Mouse (Mus musculus) neutrophil, adult 5-6 weeks (primary cell): ENCODE data around the gene Tfb1m. TPM values are rescaled to one million over a fixed set of nuclear protein-coding genes. Genes with fewer than 3 reads are reported as not detected.
A peak's percentile ranks its signal among the peaks of the same experiment; 100 is the strongest.

Experiments used
- ATAC-seq: fragments of 151-379, 151-347 bp; 2 replicates; pipeline ENCODE4 v1.8.0; 2017; ENCODE audit warnings: mild to moderate bottlenecking, moderate TSS enrichment; ENCODE audit not compliant: insufficient number of reproducible peaks, poor library complexity, low FRiP score, severe bottlenecking; ENCODE audit errors: extremely low read depth
- total RNA-seq: library from RNA; stranded (forward); fragments of 200-1000 nt; gene quantifications from 2 replicates; pipeline ENCODE4 v1.2.3, GENCODE M21; 2017

Tfb1m gene
- 7.4 and 8.2 TPM in 2 replicates for total RNA-seq

DNA sequence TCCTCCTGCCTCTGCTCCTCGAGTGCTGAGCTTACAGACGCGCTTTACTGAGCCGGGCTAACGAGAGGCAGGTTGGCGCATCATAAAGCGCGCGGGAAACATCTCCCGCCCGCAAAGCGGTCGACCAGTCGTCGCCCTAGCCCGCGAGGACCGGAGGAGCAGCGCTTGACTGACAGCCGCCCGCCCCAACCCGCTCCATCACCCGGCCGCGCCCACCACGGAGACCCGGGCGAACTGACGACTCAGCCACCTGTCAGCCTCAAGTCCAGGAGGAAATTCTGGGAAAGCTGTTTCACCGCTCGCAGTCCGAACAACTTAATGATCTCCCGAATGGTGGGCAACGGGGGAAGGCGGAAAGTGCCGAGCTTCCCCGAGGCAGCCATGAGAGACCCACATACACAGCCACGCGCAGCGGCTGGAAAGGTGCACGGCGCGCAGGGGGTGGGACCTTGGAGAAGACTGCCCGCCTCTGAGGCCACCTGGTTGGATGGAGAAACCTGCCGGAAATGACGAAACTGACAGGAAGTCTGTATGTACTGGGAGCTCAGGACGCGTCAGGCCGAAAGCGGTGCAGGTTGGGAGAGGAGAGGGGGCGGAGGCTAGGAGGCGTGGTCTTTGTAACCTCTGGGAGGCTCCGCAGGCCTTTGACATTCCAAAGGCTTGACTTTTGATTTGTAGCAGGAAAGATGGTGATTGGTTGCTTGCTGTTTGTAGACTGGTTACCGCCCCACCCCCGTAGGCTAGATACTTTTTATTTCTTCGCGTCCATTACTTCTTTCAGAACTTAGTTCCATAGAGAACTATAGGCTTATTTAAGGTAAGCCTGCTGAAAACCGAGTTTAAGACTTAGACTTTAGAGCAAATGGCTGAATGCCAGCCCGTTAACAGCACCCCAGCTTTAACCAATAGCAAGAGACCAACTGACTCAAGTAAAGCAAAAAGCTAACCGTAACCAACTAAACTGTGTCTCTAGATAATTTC is at the start of gene Tfb1m:
Gene Tfb1m, minus strand, starts transcription at position 451 of the 981 bp plus-strand sequence.
- peak; percentile 99 for ATAC-seq

- ATAC-seq, result no peak
These were observed 45.5 kb upstream of the Tfb1m start for GRCm38 (mm10) chr17:3602954-3603672.

DNA sequence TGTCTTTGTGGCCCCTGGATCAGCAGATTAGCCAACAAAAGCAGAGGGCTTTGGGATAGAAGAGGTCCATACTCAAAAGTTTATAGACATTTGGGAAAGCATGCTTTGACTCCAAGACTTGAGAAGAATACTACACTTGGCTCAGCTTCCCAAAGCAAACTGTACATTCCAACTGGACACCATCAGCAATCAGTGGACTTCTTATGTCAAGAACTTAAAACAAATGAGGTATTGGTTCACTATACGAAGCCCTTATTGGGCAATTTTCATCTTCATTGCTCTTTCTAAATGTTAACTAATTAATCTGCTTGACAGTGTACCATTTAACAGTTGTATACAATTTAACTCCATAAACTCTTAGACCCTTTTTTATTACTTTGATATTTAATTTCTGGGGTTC is 40.8 kb upstream of the Tfb1m start:
- ATAC-seq, result no peak

DNA sequence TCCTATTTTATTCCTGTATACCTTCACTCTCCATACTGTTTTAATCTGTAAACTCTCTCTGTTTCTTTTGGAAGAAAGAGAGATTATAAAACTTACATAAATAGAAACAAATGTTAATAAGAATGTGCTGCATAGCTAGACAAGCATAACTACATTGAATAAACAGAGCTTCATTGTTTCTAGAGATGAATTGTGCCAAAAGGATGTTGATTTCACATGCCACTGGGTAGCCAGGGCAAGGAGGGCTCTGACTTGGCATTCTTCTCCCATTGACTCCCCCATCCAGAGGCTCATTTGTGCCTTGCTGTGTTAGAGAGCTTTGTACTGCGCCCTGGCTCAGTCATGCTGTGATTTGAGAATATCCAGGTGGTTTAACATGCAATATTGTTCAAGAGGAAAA is 40.3 kb upstream of the Tfb1m start:
- no peak for ATAC-seq

DNA sequence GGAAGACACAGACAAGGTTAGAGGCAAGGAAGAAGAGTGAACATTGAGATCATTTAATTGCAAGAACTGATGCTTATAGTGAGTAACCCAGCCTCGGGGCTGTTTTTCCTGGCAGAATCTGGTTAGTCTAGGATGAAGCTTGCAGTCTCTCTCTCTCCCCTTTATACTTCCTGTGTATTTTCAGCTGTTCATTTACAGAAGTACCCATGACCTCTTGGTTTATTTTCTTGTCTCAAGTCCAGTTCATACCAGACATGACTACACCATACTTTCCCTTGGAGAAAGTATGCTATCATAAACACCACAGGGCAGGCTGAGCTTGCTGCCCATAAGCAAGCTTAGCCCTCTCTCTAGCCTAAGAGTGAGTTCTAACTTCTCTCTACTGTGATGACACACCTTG is 39.5 kb upstream of the Tfb1m start:
- ATAC-seq, result no peak

- ATAC-seq, result peak; percentile 33; the same call in 1 of the 2 replicates
These were observed 13.3 kb upstream of the Tfb1m start for GRCm38 (mm10) chr17:3570876-3571275.

GRCm38 (mm10) chr17:3562405-3562804 is 4.8 kb upstream of the Tfb1m start:
- ATAC-seq, result no peak

GRCm38 (mm10) chr17:3560534-3560933 is 3.0 kb upstream of the Tfb1m start:
- ATAC-seq, result no peak

DNA sequence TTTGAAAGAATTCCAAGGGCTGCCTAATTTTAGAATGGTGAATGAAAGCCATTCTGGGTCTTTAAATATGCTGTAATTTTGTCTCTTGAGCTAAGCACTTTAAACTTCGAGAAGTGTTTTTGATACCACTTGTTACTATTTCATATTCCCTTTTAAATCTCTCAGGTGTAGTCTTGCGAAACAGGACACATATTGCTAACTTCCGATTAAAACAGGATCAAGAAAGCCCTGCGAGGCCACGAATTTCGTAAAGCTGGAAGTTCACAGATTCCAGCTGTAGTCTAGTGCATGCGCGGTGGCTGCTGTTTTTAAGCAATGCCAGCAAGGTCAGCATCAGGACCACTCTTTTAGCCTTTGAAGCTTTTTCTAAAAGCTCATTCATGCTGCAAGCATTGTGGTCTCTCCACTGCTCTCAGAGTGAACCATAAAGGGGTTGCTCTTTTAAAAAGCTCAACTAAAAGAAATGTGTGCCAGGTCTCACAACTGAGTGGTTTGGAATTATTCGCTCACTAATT is 832 bp upstream of the Tfb1m start:
- no peak for ATAC-seq

DNA sequence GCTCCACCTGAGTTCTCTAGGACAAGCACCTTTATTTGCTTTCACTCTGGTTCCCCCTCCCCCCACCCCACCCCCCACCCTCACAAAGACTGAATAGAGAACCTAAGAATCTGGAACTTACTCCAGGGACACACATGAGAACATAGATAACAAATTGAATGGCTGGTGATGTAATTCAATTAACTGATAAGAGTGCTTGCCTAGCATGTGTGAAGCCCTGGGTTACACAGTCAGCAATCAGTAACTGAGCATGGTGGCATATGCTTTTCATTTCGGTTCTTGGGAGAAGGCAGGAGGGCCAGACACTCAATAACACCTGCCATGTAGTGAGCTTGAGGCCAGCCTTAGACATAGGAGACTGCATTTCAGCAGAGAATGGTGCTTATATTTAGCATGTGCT is 1.3 kb downstream of the Tfb1m start:
- ATAC-seq, result no peak

GRCm38 (mm10) chr17:3547725-3548124 is 9.9 kb downstream of the Tfb1m start:
- no peak for ATAC-seq

DNA sequence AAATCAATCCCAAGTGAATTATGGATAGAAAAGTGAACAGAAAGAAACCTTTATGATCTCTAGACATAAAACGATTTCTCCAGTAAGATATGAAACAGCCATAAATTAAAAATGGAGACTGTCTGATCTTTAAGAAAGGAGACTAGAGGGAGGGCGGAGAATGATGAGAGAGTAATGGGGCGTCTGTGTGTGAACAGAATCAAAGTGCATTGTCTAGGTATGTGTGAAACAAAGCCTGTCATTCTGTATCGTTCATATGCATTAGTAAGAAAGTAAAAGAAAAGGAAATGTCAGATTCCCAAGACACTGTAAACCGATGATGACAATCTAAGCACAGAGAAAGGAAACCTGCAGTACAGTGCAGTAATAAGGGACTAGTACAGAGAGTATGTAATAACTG is 16.5 kb downstream of the Tfb1m start:
- no peak for ATAC-seq

GRCm38 (mm10) chr17:3540304-3540703 is 17.3 kb downstream of the Tfb1m start:
- no peak for ATAC-seq

GRCm38 (mm10) chr17:3533425-3533824 is 24.2 kb downstream of the Tfb1m start:
- no peak for ATAC-seq

DNA sequence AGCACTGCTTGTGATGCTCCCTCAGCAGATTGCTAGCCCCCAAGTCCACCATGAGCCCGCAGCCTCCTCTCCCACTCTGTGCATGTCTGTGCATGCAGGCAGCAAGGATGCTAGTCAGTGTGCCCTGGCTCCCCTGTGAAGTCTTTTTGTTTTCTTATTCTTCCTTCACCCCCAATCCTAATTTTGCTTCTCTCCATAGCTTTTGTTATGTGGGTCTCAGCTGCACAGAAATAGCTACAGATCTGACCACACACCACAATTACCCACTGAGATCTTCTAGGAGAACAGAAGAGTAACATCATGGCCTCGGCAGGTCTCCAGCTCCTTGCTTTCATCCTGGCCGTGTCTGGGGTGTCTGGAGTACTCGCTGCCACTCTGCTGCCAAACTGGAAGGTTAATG is 25.3 kb downstream of the Tfb1m start, which contains the start of gene Cldn20:
Gene Cldn20, plus strand, starts transcription at position 301 of the 400 bp plus-strand sequence.
- no peak for ATAC-seq

DNA sequence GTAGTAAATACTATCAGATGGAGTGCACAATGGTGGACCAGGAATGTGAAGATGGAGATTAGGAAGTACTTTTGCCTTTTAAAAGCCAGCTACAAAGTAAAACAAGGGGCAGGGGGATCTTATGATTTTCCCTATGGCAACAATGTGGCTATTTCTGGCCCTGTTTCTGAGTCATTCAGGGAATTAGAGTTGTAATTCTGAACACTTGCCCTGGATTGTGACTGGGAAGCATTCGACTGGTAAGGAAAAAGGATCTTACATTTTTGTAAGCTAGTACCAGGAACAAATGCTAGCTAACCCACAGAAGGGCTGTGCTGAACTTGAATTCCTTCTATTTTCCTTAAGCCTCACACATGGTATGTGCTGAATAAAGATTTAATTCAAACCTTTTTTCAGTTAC is 25.9 kb downstream of the Tfb1m start:
- no peak for ATAC-seq

GRCm38 (mm10) chr17:3530549-3530948 is 27.0 kb downstream of the Tfb1m start:
- no peak for ATAC-seq

- ATAC-seq, result no peak
These were observed 28.1 kb downstream of the Tfb1m start for GRCm38 (mm10) chr17:3529523-3529922.

DNA sequence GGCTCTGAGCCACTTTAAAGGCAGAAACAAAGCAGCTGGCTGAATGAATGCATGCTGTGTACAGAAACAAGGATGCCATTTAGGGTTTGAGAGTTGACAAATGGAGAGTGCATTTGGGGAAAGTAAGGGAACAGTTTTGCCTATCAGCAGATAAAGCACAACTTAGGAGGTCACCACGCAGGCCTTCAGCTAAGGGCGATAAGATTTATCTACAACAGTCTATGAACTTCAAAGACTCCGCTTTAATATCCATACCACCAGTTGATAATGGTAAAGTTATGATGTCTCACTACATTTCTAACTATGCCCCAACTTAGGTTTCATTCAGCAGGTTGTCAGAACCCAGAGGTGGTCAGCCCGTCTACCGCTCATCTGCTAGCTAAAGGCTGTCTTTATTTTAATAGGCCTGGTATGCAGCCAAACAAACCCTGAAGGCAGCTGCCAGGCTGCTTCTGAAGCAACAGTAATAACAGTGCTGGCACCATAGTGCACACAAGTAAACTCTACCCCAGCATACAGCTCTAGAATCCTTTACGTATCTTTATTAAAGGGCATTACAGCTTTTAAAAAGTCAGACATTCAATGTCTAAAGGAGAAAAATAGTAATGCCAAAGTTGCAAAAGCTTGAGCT is 29.6 kb downstream of the Tfb1m start:
- no peak for ATAC-seq
